Comparison of ENCODE assay signal across 10 mouse cellular contexts in genomic region chr11:89465381-89465780, GRCm38 (mm10).
"Had no signal": no experiment of that assay in that cellular context is flagged by ENCODE, and none has a peak within 500 bp of the region (broad histone marks: within the 10 kb centered on the region; RNA-seq: fewer than 3 reads in every experiment).

No protein-coding gene starts in this region.

- DNase-seq: liver, embryonic 13.5 days; liver, postnatal 0 days; lung, adult 2 months; lung, postnatal 14 days; lung, postnatal 36 days; midbrain, embryonic 14.5 days; right cerebral cortex, postnatal 14 days; thymus, adult 2 months; thymus, postnatal 25 days; thymus, postnatal 4 days had no signal
